8 mouse cellular contexts compared by ENCODE assay signal in genomic region chr1:69105493-69106321, GRCm38 (mm10). TPM values are rescaled to one million over a fixed set of nuclear protein-coding genes. Genes with fewer than 3 reads are reported as not detected.
DNase-seq lines count a peak whose midpoint lies in the region; ATAC-seq lines count a peak whose summit lies in the region.

No protein-coding gene starts in this region.

- WGBS in forebrain, embryonic 15.5 days, result under 1% methylated on average over 29 of the region's 29 CpGs
- WGBS in hindbrain, embryonic 16.5 days, result under 1% methylated on average over 29 of the region's 29 CpGs
- under 1% methylated on average over 29 of the region's 29 CpGs for WGBS in midbrain, embryonic 10.5 days

- peak overlapping the region; percentile 66 for H3K27ac ChIP-seq in forebrain, embryonic 15.5 days (replicated peaks)
- H3K27ac ChIP-seq in hindbrain, embryonic 16.5 days (ENCODE audit: low read depth, low read length), result peak overlapping the region; percentile 82
- peak overlapping the region; percentile 93 for H3K27ac ChIP-seq in midbrain, embryonic 10.5 days (replicated peaks)

- ATAC-seq in forebrain, embryonic 15.5 days (replicated peaks), result no peak
- ATAC-seq in hindbrain, embryonic 16.5 days, result peak; percentile 43

- DNase-seq in R1 (ENCODE audit: low read depth, low spot score), result peak; percentile 52
- peak; percentile 54 to 59 for DNase-seq in cerebellum, adult 18-20 months
- peak; percentile 15 to 19 for DNase-seq in left cerebral cortex, postnatal 25 days (ENCODE audit: low spot score in 2 of 2)
- DNase-seq in midbrain, embryonic 10.5 days (ENCODE audit: low spot score), result peak; percentile 90
- DNase-seq in testis, postnatal 14 days (ENCODE audit: low spot score), result peak; percentile 71
- no peak for DNase-seq in gastrocnemius, postnatal 36 days

- peak overlapping the region; percentile 71 for H3K4me3 ChIP-seq in forebrain, embryonic 15.5 days
- H3K4me3 ChIP-seq in hindbrain, embryonic 16.5 days (ENCODE audit: low read length), result peak overlapping the region; percentile 73
- peak overlapping the region; percentile 89 for H3K4me3 ChIP-seq in midbrain, embryonic 10.5 days

- no peaks in the 10 kb centered on the region for H3K36me3 ChIP-seq in forebrain, embryonic 15.5 days
- H3K36me3 ChIP-seq in hindbrain, embryonic 16.5 days (ENCODE audit: control insufficient read depth, insufficient read depth, low read length), result no peaks in the 10 kb centered on the region
- no peaks in the 10 kb centered on the region for H3K36me3 ChIP-seq in midbrain, embryonic 10.5 days

- intact Hi-C loops in left cerebral cortex, postnatal 25 days (cut with DNase I), result no loop called here
- intact Hi-C loops in gastrocnemius, postnatal 36 days (cut with DNase I), result no loop called here

- H3K9me3 ChIP-seq in forebrain, embryonic 15.5 days, result no peaks in the 10 kb centered on the region
- H3K9me3 ChIP-seq in hindbrain, embryonic 16.5 days (ENCODE audit: control insufficient read depth, low read length), result no peaks in the 10 kb centered on the region
- no peaks in the 10 kb centered on the region for H3K9me3 ChIP-seq in midbrain, embryonic 10.5 days (replicated peaks)

- peaks cover 32% of the 10 kb centered on the region for H3K4me1 ChIP-seq in forebrain, embryonic 15.5 days
- H3K4me1 ChIP-seq in hindbrain, embryonic 16.5 days (ENCODE audit: control insufficient read depth, insufficient read depth, low read depth, low read length), result peaks cover 5% of the 10 kb centered on the region; the same call in 1 of the 2 replicates
- H3K4me1 ChIP-seq in midbrain, embryonic 10.5 days, result peaks cover 47% of the 10 kb centered on the region

- peak overlapping the region; percentile 46 for H3K9ac ChIP-seq in forebrain, embryonic 15.5 days (replicated peaks)
- H3K9ac ChIP-seq in hindbrain, embryonic 16.5 days (ENCODE audit: low read depth, low read length), result peak overlapping the region; percentile 85

- H3K27me3 ChIP-seq in forebrain, embryonic 15.5 days, result peaks cover 28% of the 10 kb centered on the region
- no peaks in the 10 kb centered on the region for H3K27me3 ChIP-seq in hindbrain, embryonic 16.5 days (replicated peaks; ENCODE audit: control insufficient read depth, insufficient read depth, low read length)
- peaks cover 31% of the 10 kb centered on the region for H3K27me3 ChIP-seq in midbrain, embryonic 10.5 days (ENCODE audit: low read depth, poor library complexity, severe bottlenecking)

- peak overlapping the region; percentile 98 for H3K4me2 ChIP-seq in forebrain, embryonic 15.5 days (replicated peaks)
- H3K4me2 ChIP-seq in hindbrain, embryonic 16.5 days (ENCODE audit: low read length), result peak overlapping the region; percentile 91

RNA-seq across cellular contexts. Expression of gene Erbb4, which starts 2.2 kb away (rescaled TPM):
- polyA plus RNA-seq in forebrain, embryonic 15.5 days (2015; fragmentation: Nextera tagmentation; extraction: Ambion mirVana), result 14.2 and 17.4 TPM in 2 replicates
- 12.4 and 14.7 TPM in 2 replicates for polyA plus RNA-seq in hindbrain, embryonic 16.5 days (2015; fragmentation: Nextera tagmentation; extraction: Ambion mirVana)
- 10 to 100 TPM; 55.8 to 61.4 TPM for total RNA-seq in left cerebral cortex, postnatal 25 days (2021)
- polyA plus RNA-seq in midbrain, embryonic 10.5 days (2016; fragmentation: Nextera tagmentation; extraction: Ambion mirVana), result 3.4 and 6.1 TPM in 2 replicates
- under 1 TPM; 0.23 to 0.42 TPM for total RNA-seq in gastrocnemius, postnatal 36 days (2021)

Comparison
In these comparisons a context has a peak if more than half of its experiments do, and no peak if none do; other contexts are left out.
1. DNase-seq: peak in R1 (single experiment), cerebellum, adult 18-20 months (2 of 2), left cerebral cortex, postnatal 25 days (2 of 2), midbrain, embryonic 10.5 days (single experiment) and testis, postnatal 14 days (single experiment); none in gastrocnemius, postnatal 36 days (0 of 2).
2. Peak in every context shown above with its lines, with median percentiles within 50 percentile points of each other: H3K27ac ChIP-seq and H3K4me3 ChIP-seq.